Mouse (Mus musculus) right cerebral cortex, postnatal 14 days (tissue): ENCODE results near the gene Gm26657.

ENCODE experiments used
- DNase-seq: peaks from one replicate; pipeline ENCODE4 v3.0.0; 2022

The Gm26657 gene

DNA sequence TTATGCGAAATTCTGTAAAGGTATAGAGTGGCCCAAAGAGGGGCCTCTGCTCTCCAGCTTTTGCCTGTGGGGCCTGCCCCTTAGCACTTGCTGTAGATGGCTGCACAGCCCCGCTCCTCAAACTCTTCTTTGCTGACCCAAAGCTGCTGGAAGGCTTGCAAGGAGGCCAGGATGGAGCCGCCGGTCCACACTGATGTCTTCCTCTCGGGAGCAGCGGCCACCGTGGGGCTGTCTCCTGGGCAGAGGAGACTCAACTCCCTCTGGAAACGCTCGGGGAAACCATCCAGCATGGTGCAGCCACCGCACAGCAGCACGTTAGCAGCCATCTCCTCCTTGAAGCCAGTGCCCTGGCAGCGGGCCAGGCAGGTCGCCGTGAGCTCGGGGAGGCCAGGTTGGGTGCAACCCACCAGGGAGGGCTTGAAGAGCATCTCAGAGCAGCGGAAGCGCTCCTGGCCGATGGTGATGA, at the start of gene Gm26657:
Gene Gm26657 (plus strand): TSS at position 51 of the 466 bp plus-strand sequence.
- no peak for DNase-seq

DNA sequence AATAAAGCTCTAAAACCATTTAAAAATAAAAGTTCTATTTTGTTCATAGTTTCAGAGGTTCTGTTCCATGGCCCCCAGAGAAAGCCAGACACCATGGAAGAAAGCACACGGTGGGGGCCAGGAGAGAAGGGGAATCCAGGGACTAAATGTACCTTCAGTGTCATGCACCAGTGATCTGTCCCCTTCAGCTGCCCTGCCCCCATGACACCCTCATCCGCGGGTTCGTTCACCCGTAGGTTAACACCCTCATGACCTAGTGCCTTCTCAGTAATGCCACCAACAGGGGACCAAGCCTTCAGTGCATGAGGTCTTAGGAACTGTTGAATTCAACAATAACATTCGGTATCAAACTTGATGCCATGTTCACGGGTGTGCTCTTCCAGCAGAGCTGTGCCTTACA, 43.5 kb upstream of the Gm26657 start:
- no peak for DNase-seq

DNA sequence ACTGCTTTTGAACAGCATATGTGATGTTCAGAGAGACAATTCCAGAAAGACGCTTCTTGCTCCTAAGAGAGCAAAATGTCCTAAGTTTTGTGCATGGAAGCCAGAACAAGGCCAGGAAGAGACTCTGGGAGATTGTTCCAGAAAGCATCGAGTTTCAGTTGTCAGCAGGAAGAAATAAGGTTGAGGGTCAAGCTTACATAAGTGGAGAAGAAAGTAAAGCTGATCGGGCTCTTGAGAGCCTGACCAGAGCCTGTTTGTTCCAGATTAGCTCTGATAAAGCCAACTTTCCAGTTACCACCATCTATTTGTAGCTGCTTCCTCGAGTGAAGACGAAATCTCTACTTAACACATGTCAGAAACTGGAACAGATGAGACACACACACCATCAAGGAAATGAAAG, 41.2 kb upstream of the Gm26657 start:
- DNase-seq: no peak

DNA sequence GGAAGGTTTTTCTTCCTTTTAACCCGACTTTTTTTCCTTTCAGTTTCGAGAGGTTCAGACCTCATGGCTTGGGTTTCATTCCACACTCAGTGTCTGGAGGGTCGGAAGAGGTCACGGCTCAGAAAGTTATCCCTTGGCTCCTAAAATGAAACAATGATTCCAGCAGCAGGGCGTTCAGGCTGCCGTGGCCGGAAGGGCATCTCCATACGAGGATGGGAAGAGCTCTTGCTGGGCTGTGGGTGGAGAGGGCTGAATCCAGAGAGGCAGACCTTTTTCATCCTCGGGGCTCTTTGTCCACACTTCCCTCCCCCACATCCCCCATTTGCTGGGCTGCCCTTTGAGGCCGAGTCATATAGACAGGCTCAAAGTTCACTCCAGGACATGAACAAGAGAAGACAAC, 37.6 kb upstream of the Gm26657 start:
- no peak for DNase-seq

DNA sequence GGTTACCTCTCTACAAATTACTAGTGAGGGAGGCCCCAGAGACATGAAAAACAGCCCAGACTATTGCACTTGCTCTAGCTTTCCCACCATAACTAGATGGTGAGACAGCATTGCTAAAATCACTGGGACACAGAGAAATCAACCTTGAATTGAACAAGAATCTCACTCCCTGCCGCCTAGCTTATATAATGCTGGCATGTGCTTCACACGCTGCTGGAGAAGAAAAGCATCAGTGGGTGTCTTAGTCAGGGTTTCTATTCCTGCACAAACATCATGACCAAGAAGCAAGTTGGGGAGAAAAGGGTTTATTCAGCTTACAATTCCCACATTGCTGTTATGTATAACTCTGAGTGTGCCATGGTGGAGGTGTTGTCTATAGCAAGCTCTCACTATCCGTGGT, 26.7 kb upstream of the Gm26657 start:
- no peak for DNase-seq

DNA sequence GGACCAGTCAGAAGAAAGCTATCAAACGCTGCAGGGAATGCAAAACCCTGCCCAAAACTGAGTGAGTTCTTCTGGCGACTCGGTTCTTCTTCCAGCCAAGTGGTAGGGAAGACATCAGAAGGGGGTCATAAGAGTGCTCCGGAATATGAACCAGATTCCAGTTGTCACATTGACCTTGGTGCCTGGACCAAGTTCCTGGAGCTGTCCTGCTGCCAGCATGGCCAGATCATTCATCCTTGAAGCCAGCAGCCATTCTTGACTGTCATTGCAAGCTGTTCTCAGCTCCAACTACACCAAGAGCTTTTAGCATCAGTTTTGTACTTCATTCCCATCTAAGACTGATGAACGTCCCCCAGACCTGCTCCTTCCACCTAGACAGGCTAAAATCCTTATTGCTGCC, 23.1 kb upstream of the Gm26657 start:
- no peak for DNase-seq

DNA sequence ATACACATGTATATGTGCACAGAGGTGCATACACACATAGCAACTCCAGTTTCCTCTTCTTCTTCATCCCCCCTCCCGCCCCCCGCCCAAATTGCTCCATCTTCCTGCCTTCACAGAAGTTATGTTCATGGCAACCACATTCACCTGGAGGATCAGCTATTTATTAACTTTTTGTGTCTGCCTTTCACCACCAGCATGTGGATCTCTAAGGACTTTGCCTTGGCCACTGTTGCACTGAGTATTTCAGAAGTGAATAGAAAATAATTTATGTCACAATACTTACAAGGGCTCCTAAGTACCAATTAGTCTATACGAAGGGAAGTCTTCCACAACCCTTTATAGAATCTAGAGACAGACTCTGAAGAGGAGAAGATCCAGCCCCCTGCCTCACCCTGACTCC, 21.9 kb upstream of the Gm26657 start:
- DNase-seq: no peak

GRCm38 (mm10) chr4:56718573-56719442, 21.1 kb upstream of the Gm26657 start:
- DNase-seq: no peak

- DNase-seq: no peak
Observed at GRCm38 (mm10) chr4:56719456-56719855, 20.4 kb upstream of the Gm26657 start.

GRCm38 (mm10) chr4:56720403-56720802, 19.5 kb upstream of the Gm26657 start:
- no peak for DNase-seq

DNA sequence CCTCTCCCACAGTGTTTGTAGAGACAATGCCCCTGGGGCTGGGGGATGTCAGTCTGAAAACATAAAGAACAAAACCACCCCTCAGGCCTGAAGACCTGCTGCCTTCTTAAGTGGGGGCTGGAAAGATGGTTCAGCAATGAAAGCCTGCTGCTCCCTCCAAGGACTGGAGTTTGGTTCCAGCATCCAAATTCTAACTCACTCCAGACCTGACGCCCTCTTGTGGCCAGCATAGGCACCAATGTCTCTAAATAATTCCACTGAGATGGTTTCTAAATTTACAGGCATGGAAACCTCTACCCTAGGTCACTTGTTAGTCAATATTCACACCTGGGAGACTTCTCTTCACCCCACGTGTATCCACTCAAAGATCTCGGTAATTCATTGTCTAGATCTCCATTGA, 18.4 kb upstream of the Gm26657 start:
- DNase-seq: peak; percentile 49

- DNase-seq: no peak
Observed at GRCm38 (mm10) chr4:56722346-56722745, 17.5 kb upstream of the Gm26657 start.

- DNase-seq: no peak
Observed at GRCm38 (mm10) chr4:56723237-56723636, 16.6 kb upstream of the Gm26657 start.

GRCm38 (mm10) chr4:56725839-56726238, 14.0 kb upstream of the Gm26657 start:
- DNase-seq: peak; percentile 43

- DNase-seq: no peak
Observed at GRCm38 (mm10) chr4:56740611-56741010, 741 bp downstream of the Gm26657 start.

- no peak for DNase-seq
Observed at GRCm38 (mm10) chr4:56741041-56741493, 1.2 kb downstream of the Gm26657 start, which contains the start of gene Actl7b. Actl7b (minus strand) TSS chr4:56741443.

- DNase-seq: no peak
Observed at GRCm38 (mm10) chr4:56742698-56743097, 2.8 kb downstream of the Gm26657 start.

GRCm38 (mm10) chr4:56743363-56744195, 3.7 kb downstream of the Gm26657 start, which contains the start of gene Actl7a:
Actl7a (plus strand) TSS chr4:56743413.
- DNase-seq: no peak

DNA sequence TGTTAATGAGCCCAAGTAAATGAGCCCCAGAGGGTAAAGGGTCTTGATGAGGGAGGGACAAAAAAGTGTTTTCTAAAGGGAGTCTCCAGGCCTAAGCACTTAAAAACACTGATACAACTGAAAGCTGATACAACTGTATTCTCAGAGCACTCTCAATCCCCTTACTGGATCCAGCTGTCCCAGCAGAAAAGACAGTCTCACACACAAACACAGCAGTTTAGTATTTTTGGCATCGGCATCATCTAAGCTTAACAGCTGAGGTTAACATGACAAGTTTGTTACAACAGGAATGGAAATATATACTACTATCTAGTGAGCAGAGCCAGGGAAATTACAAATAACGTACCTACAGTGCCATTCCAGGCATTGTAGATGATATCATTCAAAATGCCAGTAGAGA, 6.5 kb downstream of the Gm26657 start:
- DNase-seq: no peak

DNA sequence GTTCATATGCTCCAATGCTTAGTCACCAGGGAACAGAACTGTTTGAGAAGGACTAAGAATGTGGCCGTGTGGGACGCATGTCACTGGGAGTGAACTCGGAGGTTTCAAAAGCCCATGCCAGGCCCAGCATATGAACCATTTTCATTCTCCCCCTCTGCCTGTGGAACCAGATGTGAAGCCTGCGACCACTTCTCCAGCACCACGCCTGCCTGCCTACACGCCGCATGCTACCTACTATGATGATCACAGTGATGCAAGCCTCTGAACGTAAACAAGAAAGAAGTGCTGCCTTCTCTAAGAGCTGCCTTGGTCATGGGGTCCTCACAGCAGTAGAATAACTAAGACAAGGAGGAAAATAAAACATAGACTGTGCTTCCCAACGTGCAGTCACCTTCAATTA, 7.6 kb downstream of the Gm26657 start:
- DNase-seq: no peak

GRCm38 (mm10) chr4:56756021-56756420, 16.2 kb downstream of the Gm26657 start:
- no peak for DNase-seq

GRCm38 (mm10) chr4:56756966-56757600, 17.2 kb downstream of the Gm26657 start:
- no peak for DNase-seq

- DNase-seq: no peak
Observed at GRCm38 (mm10) chr4:56757693-56758092, 17.8 kb downstream of the Gm26657 start.
